Mouse (Mus musculus) urinary bladder, adult 2 months (tissue): ENCODE measurements around the gene Padi6. TPM values are rescaled to one million over a fixed set of nuclear protein-coding genes. Genes with fewer than 3 reads are reported as not detected.

Experiments used
- DNase-seq: peaks from one replicate; pipeline ENCODE4 v3.0.0; 2022; ENCODE audit warnings: low spot score
- polyA plus RNA-seq: library from polyadenylated mRNA; depleted of rRNA; stranded (reverse); fragments of >200 nt; gene quantifications from 2 replicates; pipeline ENCODE4 v1.2.3, GENCODE M21; 2012; rRNA removed

Gene Padi6
- not detected in 2 replicates for polyA plus RNA-seq

- no peak for DNase-seq
These were observed at the start of gene Padi6 for GRCm38 (mm10) chr4:140742543-140742942. Gene Padi6, minus strand, starts transcription at chr4:140742643.

GRCm38 (mm10) chr4:140791071-140791470 lies 48.6 kb upstream of the Padi6 start:
- DNase-seq, result no peak

GRCm38 (mm10) chr4:140789983-140790382 lies 47.5 kb upstream of the Padi6 start:
- DNase-seq, result no peak

GRCm38 (mm10) chr4:140788983-140789382 lies 46.5 kb upstream of the Padi6 start:
- DNase-seq, result peak; percentile 46

- DNase-seq, result no peak
These were observed 45.8 kb upstream of the Padi6 start for GRCm38 (mm10) chr4:140788264-140788663.

GRCm38 (mm10) chr4:140787414-140787813 lies 45.0 kb upstream of the Padi6 start:
- no peak for DNase-seq

GRCm38 (mm10) chr4:140785217-140785616 lies 42.8 kb upstream of the Padi6 start:
- DNase-seq, result no peak

GRCm38 (mm10) chr4:140784292-140784945 lies 42.0 kb upstream of the Padi6 start:
- DNase-seq, result no peak

GRCm38 (mm10) chr4:140782821-140783220 lies 40.4 kb upstream of the Padi6 start:
- DNase-seq, result no peak

GRCm38 (mm10) chr4:140780507-140780906 lies 38.1 kb upstream of the Padi6 start:
- no peak for DNase-seq

GRCm38 (mm10) chr4:140779803-140780397 lies 37.5 kb upstream of the Padi6 start:
- DNase-seq, result no peak

- no peak for DNase-seq
These were observed 34.2 kb upstream of the Padi6 start for GRCm38 (mm10) chr4:140776623-140777022.

GRCm38 (mm10) chr4:140775876-140776275 lies 33.4 kb upstream of the Padi6 start:
- no peak for DNase-seq

- DNase-seq, result no peak
These were observed 32.5 kb upstream of the Padi6 start for GRCm38 (mm10) chr4:140774893-140775292.

GRCm38 (mm10) chr4:140774025-140774800 lies 31.8 kb upstream of the Padi6 start, which contains the start of gene Padi4:
Gene Padi4, minus strand, starts transcription at chr4:140774236.
- DNase-seq, result peak; percentile 34

GRCm38 (mm10) chr4:140771091-140771490 lies 28.6 kb upstream of the Padi6 start:
- DNase-seq, result no peak

GRCm38 (mm10) chr4:140770433-140770832 lies 28.0 kb upstream of the Padi6 start:
- DNase-seq, result no peak

GRCm38 (mm10) chr4:140768973-140769372 lies 26.5 kb upstream of the Padi6 start:
- DNase-seq, result no peak

- DNase-seq, result no peak
These were observed 23.5 kb upstream of the Padi6 start for GRCm38 (mm10) chr4:140765936-140766335.

- DNase-seq, result peak; percentile 59
These were observed 20.7 kb upstream of the Padi6 start for GRCm38 (mm10) chr4:140763158-140763557.

GRCm38 (mm10) chr4:140761601-140762000 lies 19.2 kb upstream of the Padi6 start:
- DNase-seq, result no peak

- no peak for DNase-seq
These were observed 13.4 kb upstream of the Padi6 start for GRCm38 (mm10) chr4:140755811-140756210.

- DNase-seq, result no peak
These were observed 10.9 kb upstream of the Padi6 start for GRCm38 (mm10) chr4:140753366-140753765.
